Mouse (Mus musculus): ENCODE results near the gene Slc24a1.

- TF ChIP-seq CTCF (conservative IDR thresholded peaks at IDR 0.05; ENCODE audit: low read length) (no peak), POU5F1 (IDR thresholded peaks at IDR 0.05; ENCODE audit: borderline replicate concordance, low read length) (no peak), NANOG (IDR thresholded peaks at IDR 0.05; ENCODE audit: borderline replicate concordance, low read length) (no peak)
Observed at GRCm38 (mm10) chr9:64904917-64905640, 46.3 kb downstream of the Slc24a1 start.

Measured in E14TG2a.4 (cell line).